Mouse (Mus musculus): ENCODE data around the gene Smpd4. TPM values are rescaled to one million over a fixed set of nuclear protein-coding genes. Genes with fewer than 3 reads are reported as not detected.

The Smpd4 gene
- polyA plus RNA-seq, 1 experiment from 2014 or later = 44.2 TPM

GRCm38 (mm10) chr16:17642311-17642710, 23.2 kb downstream of the Smpd4 start:
- 87% methylated on average over 8 of the region's 8 CpGs for WGBS
- no peaks in the 10 kb centered on the region for H3K9me3 ChIP-seq
- H3K4me1 ChIP-seq = peaks cover 25% of the 10 kb centered on the region
- no peak overlapping the region for H3K27ac ChIP-seq
- no peak overlapping the region for H3K4me3 ChIP-seq
- H3K27me3 ChIP-seq (ENCODE audit: insufficient read depth, poor library complexity, severe bottlenecking) = no peaks in the 10 kb centered on the region
- peaks cover 64% of the 10 kb centered on the region for H3K36me3 ChIP-seq
- no peak for DNase-seq (ENCODE audit: low spot score)

GRCm38 (mm10) chr16:17643437-17643990, 24.4 kb downstream of the Smpd4 start:
- no peaks in the 10 kb centered on the region for H3K9me3 ChIP-seq
- 98% methylated on average over 4 of the region's 4 CpGs for WGBS
- DNase-seq (ENCODE audit: low spot score) = peak; percentile 65
- peaks cover 56% of the 10 kb centered on the region for H3K36me3 ChIP-seq
- H3K27ac ChIP-seq = no peak overlapping the region
- H3K4me1 ChIP-seq = peaks cover 25% of the 10 kb centered on the region
- no peaks in the 10 kb centered on the region for H3K27me3 ChIP-seq (ENCODE audit: insufficient read depth, poor library complexity, severe bottlenecking)
- no peak overlapping the region for H3K4me3 ChIP-seq

GRCm38 (mm10) chr16:17646310-17647114, 27.4 kb downstream of the Smpd4 start, which contains the start of gene Ccdc74a:
TSS of gene Ccdc74a (plus strand) at chr16:17646470.
- WGBS = 3% methylated on average over 65 of the region's 65 CpGs
- Histone ChIP-seq H3K27me3 (ENCODE audit: insufficient read depth, poor library complexity, severe bottlenecking) (no peaks in the 10 kb centered on the region), H3K4me3 (peak within 1 kb of the TSS; percentile 69), H3K36me3 (peaks cover 54% of the 10 kb centered on the region), H3K4me1 (peaks cover 30% of the 10 kb centered on the region), H3K27ac (peak within 1 kb of the TSS; percentile 63), H3K9me3 (no peaks in the 10 kb centered on the region)
- DNase-seq (ENCODE audit: low spot score) = peak; percentile 93

- peaks cover 30% of the 10 kb centered on the region for H3K4me1 ChIP-seq
- H3K4me3 ChIP-seq = peak overlapping the region; percentile 69
- no peak overlapping the region for H3K27ac ChIP-seq
- WGBS = 32% methylated on average over 1 of the region's 1 CpGs
- DNase-seq (ENCODE audit: low spot score) = no peak
- H3K9me3 ChIP-seq = no peaks in the 10 kb centered on the region
- H3K36me3 ChIP-seq = peaks cover 56% of the 10 kb centered on the region
- H3K27me3 ChIP-seq (ENCODE audit: insufficient read depth, poor library complexity, severe bottlenecking) = no peaks in the 10 kb centered on the region
Measured at GRCm38 (mm10) chr16:17647156-17647555, 28.0 kb downstream of the Smpd4 start.

- peak overlapping the region; percentile 18; the same call in 1 of the 2 replicates for H3K4me3 ChIP-seq
- peaks cover 56% of the 10 kb centered on the region for H3K36me3 ChIP-seq
- no peak overlapping the region for H3K27ac ChIP-seq
- peaks cover 30% of the 10 kb centered on the region for H3K4me1 ChIP-seq
- WGBS = 80% methylated on average over 10 of the region's 10 CpGs
- no peaks in the 10 kb centered on the region for H3K27me3 ChIP-seq (ENCODE audit: insufficient read depth, poor library complexity, severe bottlenecking)
- no peaks in the 10 kb centered on the region for H3K9me3 ChIP-seq
- no peak for DNase-seq (ENCODE audit: low spot score)
Measured at GRCm38 (mm10) chr16:17647566-17648340, 28.6 kb downstream of the Smpd4 start.

- Histone ChIP-seq H3K9me3 (no peaks in the 10 kb centered on the region), H3K36me3 (peaks cover 67% of the 10 kb centered on the region), H3K27ac (no peak overlapping the region), H3K4me1 (peaks cover 30% of the 10 kb centered on the region), H3K4me3 (no peak overlapping the region), H3K27me3 (ENCODE audit: insufficient read depth, poor library complexity, severe bottlenecking) (no peaks in the 10 kb centered on the region)
- WGBS = 85% methylated on average over 16 of the region's 16 CpGs
- DNase-seq (ENCODE audit: low spot score) = no peak
Measured at GRCm38 (mm10) chr16:17649925-17650605, 30.9 kb downstream of the Smpd4 start.

GRCm38 (mm10) chr16:17650711-17651110, 31.6 kb downstream of the Smpd4 start:
- 94% methylated on average over 1 of the region's 1 CpGs for WGBS
- H3K4me1 ChIP-seq = peaks cover 30% of the 10 kb centered on the region
- H3K4me3 ChIP-seq = no peak overlapping the region
- no peaks in the 10 kb centered on the region for H3K27me3 ChIP-seq (ENCODE audit: insufficient read depth, poor library complexity, severe bottlenecking)
- DNase-seq (ENCODE audit: low spot score) = no peak
- H3K9me3 ChIP-seq = no peaks in the 10 kb centered on the region
- H3K27ac ChIP-seq = no peak overlapping the region
- H3K36me3 ChIP-seq = peaks cover 73% of the 10 kb centered on the region

GRCm38 (mm10) chr16:17652607-17653006, 33.5 kb downstream of the Smpd4 start:
- Histone ChIP-seq H3K9me3 (no peaks in the 10 kb centered on the region), H3K27ac (no peak overlapping the region), H3K36me3 (peaks cover 85% of the 10 kb centered on the region), H3K4me1 (peaks cover 30% of the 10 kb centered on the region), H3K4me3 (no peak overlapping the region), H3K27me3 (ENCODE audit: insufficient read depth, poor library complexity, severe bottlenecking) (no peaks in the 10 kb centered on the region)
- DNase-seq (ENCODE audit: low spot score) = no peak
- WGBS = 96% methylated on average over 4 of the region's 4 CpGs

- Histone ChIP-seq H3K27me3 (ENCODE audit: insufficient read depth, poor library complexity, severe bottlenecking) (no peaks in the 10 kb centered on the region), H3K9me3 (no peaks in the 10 kb centered on the region), H3K4me1 (peaks cover 21% of the 10 kb centered on the region), H3K36me3 (peaks cover 90% of the 10 kb centered on the region), H3K4me3 (no peak overlapping the region), H3K27ac (no peak overlapping the region)
- no peak for DNase-seq (ENCODE audit: low spot score)
- WGBS = 93% methylated on average over 5 of the region's 5 CpGs
Measured at GRCm38 (mm10) chr16:17653601-17654000, 34.4 kb downstream of the Smpd4 start.

GRCm38 (mm10) chr16:17654188-17654795, 35.1 kb downstream of the Smpd4 start:
- Histone ChIP-seq H3K36me3 (peaks cover 87% of the 10 kb centered on the region), H3K4me1 (peaks cover 21% of the 10 kb centered on the region), H3K4me3 (no peak overlapping the region), H3K27ac (no peak overlapping the region), H3K9me3 (no peaks in the 10 kb centered on the region), H3K27me3 (ENCODE audit: insufficient read depth, poor library complexity, severe bottlenecking) (no peaks in the 10 kb centered on the region)
- DNase-seq (ENCODE audit: low spot score) = no peak
- 88% methylated on average over 4 of the region's 4 CpGs for WGBS

- H3K27ac ChIP-seq = peak overlapping the region; percentile 49; the same call in 1 of the 2 replicates
Measured at GRCm38 (mm10) chr16:17656212-17656871, 37.2 kb downstream of the Smpd4 start.

GRCm38 (mm10) chr16:17665568-17665967, 46.4 kb downstream of the Smpd4 start:
- H3K4me1 ChIP-seq = no peaks in the 10 kb centered on the region
- H3K4me3 ChIP-seq = no peak overlapping the region
- DNase-seq (ENCODE audit: low spot score) = no peak
- peaks cover 71% of the 10 kb centered on the region for H3K36me3 ChIP-seq
- H3K27ac ChIP-seq = no peak overlapping the region
- no peaks in the 10 kb centered on the region for H3K9me3 ChIP-seq
- no peaks in the 10 kb centered on the region for H3K27me3 ChIP-seq (ENCODE audit: insufficient read depth, poor library complexity, severe bottlenecking)

More at GRCm38 (mm10) chr16:17656212-17656871, 37.2 kb downstream of the Smpd4 start:
- H3K4me1 ChIP-seq = peaks cover 17% of the 10 kb centered on the region
- H3K36me3 ChIP-seq = peaks cover 85% of the 10 kb centered on the region
- WGBS = 59% methylated on average over 5 of the region's 5 CpGs
- no peak for DNase-seq (ENCODE audit: low spot score)
- no peaks in the 10 kb centered on the region for H3K27me3 ChIP-seq (ENCODE audit: insufficient read depth, poor library complexity, severe bottlenecking)
- no peak overlapping the region for H3K4me3 ChIP-seq
- no peaks in the 10 kb centered on the region for H3K9me3 ChIP-seq
